In the genomic region with DNA sequence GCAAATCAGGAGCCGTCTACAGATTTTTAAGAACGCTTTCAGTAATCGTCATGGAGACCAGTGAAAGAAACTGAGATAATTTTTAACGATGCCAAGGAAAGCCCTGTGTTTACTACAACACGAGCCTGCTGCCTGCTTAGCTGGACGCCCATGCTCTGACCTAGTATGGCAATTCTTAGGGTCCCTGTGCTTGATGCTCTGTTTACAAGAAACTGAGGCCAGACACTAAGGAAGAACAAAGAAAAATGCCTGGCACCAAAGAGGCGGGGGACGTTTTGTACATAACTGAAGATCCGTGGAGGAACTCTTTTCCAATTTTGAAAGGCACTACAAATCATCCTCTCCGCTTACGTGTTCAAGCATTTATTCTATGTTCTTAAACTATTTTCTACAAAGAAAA, we compare ENCODE assay signal across 8 mouse cellular contexts. TPM values are rescaled to one million over a fixed set of nuclear protein-coding genes. Genes with fewer than 3 reads are reported as not detected.
DNase-seq lines count a peak whose midpoint lies in the region; ATAC-seq and TF ChIP-seq lines count a peak whose summit lies in the region.

No protein-coding gene starts in this region.

- no peaks in the 10 kb centered on the region for H3K9me3 ChIP-seq in heart, embryonic 10.5 days
- no peaks in the 10 kb centered on the region for H3K9me3 ChIP-seq in forebrain, postnatal 0 days (ENCODE audit: low read length)
- H3K9me3 ChIP-seq in kidney, postnatal 0 days (replicated peaks; ENCODE audit: low read length): no peaks in the 10 kb centered on the region
- no peaks in the 10 kb centered on the region for H3K9me3 ChIP-seq in midbrain, postnatal 0 days (ENCODE audit: low read length)

- peaks cover 20% of the 10 kb centered on the region for H3K4me1 ChIP-seq in heart, embryonic 10.5 days
- H3K4me1 ChIP-seq in forebrain, postnatal 0 days (ENCODE audit: insufficient read depth): peaks cover 16% of the 10 kb centered on the region
- 0 out of 2 replicates have a peak, but pooled peaks cover 5% of the 10 kb centered on the region for H3K4me1 ChIP-seq in kidney, postnatal 0 days (replicated peaks; ENCODE audit: insufficient read depth, low read length)
- H3K4me1 ChIP-seq in midbrain, postnatal 0 days (ENCODE audit: insufficient read depth, low read length): no peaks in the 10 kb centered on the region

- no peak for ATAC-seq in forebrain, postnatal 0 days
- no peak for ATAC-seq in kidney, postnatal 0 days (replicated peaks; ENCODE audit: low FRiP score, low read depth)
- ATAC-seq in midbrain, postnatal 0 days (ENCODE audit: low FRiP score): no peak

- peak overlapping the region; percentile 54 for H3K4me2 ChIP-seq in forebrain, postnatal 0 days (ENCODE audit: low read depth)
- H3K4me2 ChIP-seq in kidney, postnatal 0 days (ENCODE audit: low read length): peak overlapping the region; percentile 61
- H3K4me2 ChIP-seq in midbrain, postnatal 0 days (ENCODE audit: low read depth, low read length, poor library complexity, severe bottlenecking): peak overlapping the region; percentile 74

- peak overlapping the region; percentile 98 for H3K27ac ChIP-seq in heart, embryonic 10.5 days
- peak overlapping the region; percentile 83 for H3K27ac ChIP-seq in forebrain, postnatal 0 days (ENCODE audit: low read depth, low read length)
- H3K27ac ChIP-seq in kidney, postnatal 0 days: peak overlapping the region; percentile 99
- H3K27ac ChIP-seq in midbrain, postnatal 0 days (ENCODE audit: low read depth, low read length): peak overlapping the region; percentile 92

- H3K9ac ChIP-seq in forebrain, postnatal 0 days: peak overlapping the region; percentile 82
- H3K9ac ChIP-seq in kidney, postnatal 0 days (ENCODE audit: low read depth, low read length): peak overlapping the region; percentile 88
- peak overlapping the region; percentile 94 for H3K9ac ChIP-seq in midbrain, postnatal 0 days (replicated peaks; ENCODE audit: low read length, poor library complexity, severe bottlenecking)

- WGBS in heart, embryonic 10.5 days: 16% methylated on average over 11 of the region's 11 CpGs
- WGBS in forebrain, postnatal 0 days: 2% methylated on average over 11 of the region's 11 CpGs
- 2% methylated on average over 11 of the region's 11 CpGs for WGBS in kidney, postnatal 0 days
- WGBS in midbrain, postnatal 0 days: under 1% methylated on average over 11 of the region's 11 CpGs

- H3K4me3 ChIP-seq in heart, embryonic 10.5 days: peak overlapping the region; percentile 86
- H3K4me3 ChIP-seq in forebrain, postnatal 0 days (ENCODE audit: low read depth, low read length): peak overlapping the region; percentile 65
- peak overlapping the region; percentile 83 for H3K4me3 ChIP-seq in kidney, postnatal 0 days (replicated peaks; ENCODE audit: low read depth, low read length)
- peak overlapping the region; percentile 84 for H3K4me3 ChIP-seq in midbrain, postnatal 0 days (ENCODE audit: low read depth, low read length)

- no peaks in the 10 kb centered on the region for H3K27me3 ChIP-seq in heart, embryonic 10.5 days (ENCODE audit: insufficient read depth, poor library complexity, severe bottlenecking)
- H3K27me3 ChIP-seq in forebrain, postnatal 0 days (ENCODE audit: insufficient read depth, low read length): no peaks in the 10 kb centered on the region
- H3K27me3 ChIP-seq in kidney, postnatal 0 days (ENCODE audit: insufficient read depth, low read length): no peaks in the 10 kb centered on the region
- no peaks in the 10 kb centered on the region for H3K27me3 ChIP-seq in midbrain, postnatal 0 days (ENCODE audit: insufficient read depth, low read length)

- H3K36me3 ChIP-seq in heart, embryonic 10.5 days: no peaks in the 10 kb centered on the region
- no peaks in the 10 kb centered on the region for H3K36me3 ChIP-seq in forebrain, postnatal 0 days (ENCODE audit: insufficient read depth)
- H3K36me3 ChIP-seq in kidney, postnatal 0 days (ENCODE audit: insufficient read depth, low read length): no peaks in the 10 kb centered on the region
- no peaks in the 10 kb centered on the region for H3K36me3 ChIP-seq in midbrain, postnatal 0 days (ENCODE audit: insufficient read depth, low read length)

- no peak for DNase-seq in heart, embryonic 10.5 days (ENCODE audit: low spot score)
- no peak for DNase-seq in heart, adult 8-10 months (ENCODE audit: low spot score)
- peak; percentile 32 for DNase-seq in Muller cell, postnatal 12 days (ENCODE audit: inconsistent ontology term)
- peak; percentile 73 for DNase-seq in forebrain, postnatal 0 days
- no peak for DNase-seq in kidney, postnatal 0 days (ENCODE audit: low spot score)
- DNase-seq in midbrain, postnatal 0 days (ENCODE audit: low spot score): peak; percentile 58
- no peak for DNase-seq in urinary bladder, adult 18-20 months (ENCODE audit: low spot score in 2 of 2)
- no peak for DNase-seq in gastrocnemius, adult 18-20 months (ENCODE audit: low spot score)

- no peak for TF ChIP-seq CTCF in forebrain, postnatal 0 days (IDR thresholded peaks at IDR 0.05; ENCODE audit: low read depth)
- no peak for TF ChIP-seq CTCF in kidney, postnatal 0 days (IDR thresholded peaks at IDR 0.05; ENCODE audit: low read depth)
- no peak for TF ChIP-seq CTCF in midbrain, postnatal 0 days (IDR thresholded peaks at IDR 0.05)

RNA-seq across cellular contexts. Expression of a gene that starts 1.1 kb away (rescaled TPM):
- polyA plus RNA-seq in heart, embryonic 10.5 days (2016; fragmentation: Nextera tagmentation; extraction: Ambion mirVana): 37.5 and 64.0 TPM in 2 replicates
- 100 to 1,000 TPM; 204 to 239 (median 221) TPM for total RNA-seq in heart, adult 8-10 months (2022)
- total RNA-seq in forebrain, postnatal 0 days (2014; rRNA removed): 40.8 and 45.5 TPM in 2 replicates
- polyA plus RNA-seq in forebrain, postnatal 0 days (2015; fragmentation: Nextera tagmentation; extraction: Ambion mirVana): 13.8 and 16.8 TPM in 2 replicates
- polyA plus RNA-seq in kidney, postnatal 0 days (2015; fragmentation: Nextera tagmentation; extraction: Ambion mirVana): 15.3 and 16.6 TPM in 2 replicates
- 37.9 and 43.0 TPM in 2 replicates for total RNA-seq in midbrain, postnatal 0 days (2014; rRNA removed)
- polyA plus RNA-seq in midbrain, postnatal 0 days (2015; fragmentation: Nextera tagmentation; extraction: Ambion mirVana): 16.0 and 18.6 TPM in 2 replicates
- 100 to 1,000 TPM; 167 to 176 TPM for total RNA-seq in gastrocnemius, adult 18-20 months (2021)

Comparison
In these comparisons a context has a peak if more than half of its experiments do, and no peak if none do; other contexts are left out.
1. DNase-seq: peak in Muller cell, postnatal 12 days (single experiment), forebrain, postnatal 0 days (single experiment) and midbrain, postnatal 0 days (single experiment); none in heart, embryonic 10.5 days (single experiment), heart, adult 8-10 months (single experiment), kidney, postnatal 0 days (single experiment), urinary bladder, adult 18-20 months (0 of 2) and gastrocnemius, adult 18-20 months (single experiment).
2. Peak in every context shown above with its lines, with median percentiles within 50 percentile points of each other: H3K27ac ChIP-seq, H3K4me3 ChIP-seq, H3K4me2 ChIP-seq and H3K9ac ChIP-seq.